18 mouse cellular contexts compared by ENCODE assay signal in the genomic region with DNA sequence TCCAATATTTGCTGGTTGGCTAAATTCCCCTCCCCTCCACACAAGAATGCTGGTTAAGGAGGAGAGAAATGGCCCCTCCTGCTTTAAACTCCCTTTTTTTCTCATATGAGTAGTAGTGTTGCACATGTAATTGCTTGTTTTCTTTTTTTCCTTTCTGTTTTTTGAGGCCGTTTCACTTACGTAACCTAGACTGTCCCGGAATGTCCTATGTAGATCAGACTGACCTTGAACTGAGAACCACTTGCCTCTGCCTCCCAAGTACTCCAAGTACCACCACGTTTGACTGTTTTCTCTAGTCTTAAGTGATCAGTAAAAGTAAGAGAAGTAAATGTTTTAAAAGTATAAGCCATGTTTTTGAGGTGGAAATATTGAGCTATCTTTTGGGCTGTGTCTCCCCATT.
"Had no signal": no experiment of that assay in that cellular context is flagged by ENCODE, and none has a peak within 500 bp of the region (broad histone marks: within the 10 kb centered on the region; RNA-seq: fewer than 3 reads in every experiment).

No protein-coding gene starts in this region.

- H3K9me3 ChIP-seq: limb, embryonic 10.5 days; midbrain, embryonic 13.5 days; neural tube, embryonic 15.5 days had no signal

- H3K27me3 ChIP-seq: midbrain, embryonic 13.5 days; neural tube, embryonic 15.5 days had no signal

- H3K27ac ChIP-seq: kidney, postnatal 0 days; layer of hippocampus, adult 2 months; left cerebral cortex, adult 2 months; limb, embryonic 10.5 days; liver, embryonic 14.5 days; midbrain, embryonic 13.5 days; neural tube, embryonic 15.5 days; stomach, postnatal 0 days had no signal

- ATAC-seq: lung, postnatal 0 days; midbrain, embryonic 13.5 days had no signal

- DNase-seq: kidney, adult 18-20 months; kidney, postnatal 4 days; lung, adult 2 months; lung, postnatal 36 days; right cerebral cortex, adult 18-20 months; right cerebral cortex, postnatal 25 days; thymus, adult 2 months; thymus, postnatal 25 days had no signal

- H3K9ac ChIP-seq: liver, embryonic 14.5 days; midbrain, embryonic 13.5 days; neural tube, embryonic 15.5 days had no signal

- H3K4me1 ChIP-seq: limb, embryonic 10.5 days; midbrain, embryonic 13.5 days; neural tube, embryonic 15.5 days had no signal

- H3K4me2 ChIP-seq: midbrain, embryonic 13.5 days; neural tube, embryonic 15.5 days had no signal

- H3K4me3 ChIP-seq: layer of hippocampus, adult 2 months; left cerebral cortex, adult 2 months; limb, embryonic 10.5 days; midbrain, embryonic 13.5 days; myocyte; neural tube, embryonic 15.5 days had no signal
